Mouse (Mus musculus) left cerebral cortex, adult 2 months (tissue): Measurements from ENCODE around the gene Tbr1. TPM values are rescaled to one million over a fixed set of nuclear protein-coding genes. Genes with fewer than 3 reads are reported as not detected.

Source experiments
- DNase-seq, 2 experiments: peaks; one replicate each; pipeline ENCODE4 v3.0.0; 2021 to 2022; ENCODE audit warnings: low spot score in 2 of 2, mixed read lengths in 1 of 2; ENCODE audit errors: extremely low spot score in 1 of 2
- H3K27ac ChIP-seq: fragments of 200-600 bp; 2 replicates; pipeline ENCODE4 v1.8.1; 2022
- H3K4me3 ChIP-seq: fragments of 200-600 bp; 2 replicates; pipeline ENCODE4 v1.8.1; 2022
- CTCF ChIP-seq: fragments of 200-600 bp; IDR thresholded peaks from 2 replicates; pipeline ENCODE4 v1.8.1; 2022; ENCODE audit warnings: antibody characterized with exemption, mild to moderate bottlenecking, moderate library complexity
- intact Hi-C: fragments of 180-260 bp; cut with DNase I; formaldehyde crosslinking; loops from one replicate; pipeline ENCODE4 v1.15.1; 2025
- microRNA-seq, 2 experiments: library from miRNA; unstranded; fragments of <30 nt; microRNA quantifications; one replicate each; pipeline ENCODE4 v1.2.0; 2021
- total RNA-seq, 2 experiments: library from RNA; stranded (reverse); gene quantifications; 2 replicates each; pipeline ENCODE4 v1.2.3; 2021

Tbr1 gene
- total RNA-seq, 2 experiments from 2014 or later, result 116 to 131 TPM

GRCm38 (mm10) chr2:61813106-61813505, 10.4 kb downstream of the Tbr1 start:
- peak overlapping the region; percentile 87 for H3K27ac ChIP-seq
- no peak for DNase-seq

DNA sequence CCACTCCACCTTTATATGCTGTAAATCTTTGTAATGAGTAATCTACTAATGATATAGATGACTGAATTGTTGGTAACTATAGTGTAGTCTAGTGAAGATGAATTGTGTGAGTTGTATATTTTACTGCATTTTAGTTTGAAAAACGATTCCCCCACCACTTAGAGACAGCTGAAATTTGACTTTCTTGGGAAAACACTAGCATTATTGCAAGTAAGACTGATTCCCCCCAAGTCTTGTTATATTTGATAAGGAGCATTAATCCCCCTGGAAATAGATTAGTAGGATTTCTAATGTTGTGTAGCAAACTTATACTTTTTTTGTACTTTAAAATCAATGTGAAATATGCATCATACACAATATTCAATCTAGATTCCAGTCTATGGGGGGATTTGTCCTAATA, 10.8 kb downstream of the Tbr1 start:
- peak overlapping the region; percentile 50 for H3K4me3 ChIP-seq
- no peak for DNase-seq
- TF ChIP-seq CTCF, result no peak
- H3K27ac ChIP-seq, result peak overlapping the region; percentile 87
- intact Hi-C loops, result loop anchor here (5.0 kb wide), 2 partner anchors 644 to 699 kb away; no protein-coding TSS in a partner anchor

More at GRCm38 (mm10) chr2:61813106-61813505, 10.4 kb downstream of the Tbr1 start:
- H3K4me3 ChIP-seq, result peak overlapping the region; percentile 50
- no peak for TF ChIP-seq CTCF
- intact Hi-C loops, result loop anchor here (5.0 kb wide), 2 partner anchors 644 to 699 kb away; no protein-coding TSS in a partner anchor

DNA sequence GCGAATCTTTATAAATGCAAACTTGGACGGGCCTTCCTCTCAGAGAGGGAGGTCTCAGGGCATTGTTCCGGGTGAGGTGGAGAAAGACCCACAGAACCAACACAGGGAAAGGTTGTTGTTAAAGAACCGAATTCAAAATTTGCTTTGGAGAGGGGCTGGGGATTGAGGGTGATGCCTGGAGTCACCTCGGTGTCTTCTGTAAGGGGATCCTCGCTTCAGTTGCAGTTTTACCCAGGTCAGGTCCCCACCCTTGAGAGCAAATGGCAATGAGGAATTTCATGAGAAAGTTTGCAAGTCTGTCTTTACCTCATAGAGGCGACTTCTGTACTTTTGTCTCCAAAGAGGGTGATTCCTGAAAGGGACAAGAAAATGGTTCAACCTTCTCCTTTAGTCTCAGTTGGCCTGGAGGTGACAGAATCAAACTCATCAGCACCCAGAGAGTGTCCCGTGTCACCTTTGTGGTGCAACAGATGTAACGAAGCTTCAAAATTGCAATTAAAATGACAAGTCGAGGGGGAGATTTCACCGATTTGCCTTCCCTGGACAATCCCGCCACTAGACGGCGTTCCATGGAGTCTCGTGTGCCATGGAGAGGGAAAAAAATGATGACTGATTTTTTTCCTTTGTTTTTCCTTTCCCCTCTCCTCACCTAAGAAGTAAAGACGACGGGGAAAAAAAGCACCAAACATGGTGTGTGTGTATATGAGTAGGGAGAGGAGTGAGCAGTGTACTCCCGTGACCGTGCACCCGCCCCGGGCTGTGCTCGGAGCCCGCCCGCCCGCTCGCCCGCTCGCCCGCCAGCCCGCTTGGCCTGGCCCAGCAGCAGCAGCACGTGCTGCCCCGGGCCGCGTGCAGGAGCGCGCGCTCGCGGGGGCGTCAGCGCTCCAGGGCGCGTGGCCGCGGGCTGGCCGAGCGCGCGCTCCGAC, 12.1 kb downstream of the Tbr1 start:
- intact Hi-C loops, result loop anchor here (2.0 to 5.0 kb wide), 3 partner anchors 642 to 814 kb away; no protein-coding TSS in a partner anchor
- Histone ChIP-seq H3K4me3 (peak overlapping the region; percentile 34), H3K27ac (peak overlapping the region; percentile 87)
- peak; percentile 59 for TF ChIP-seq CTCF
- peak; percentile 35 to 57 for DNase-seq

DNA sequence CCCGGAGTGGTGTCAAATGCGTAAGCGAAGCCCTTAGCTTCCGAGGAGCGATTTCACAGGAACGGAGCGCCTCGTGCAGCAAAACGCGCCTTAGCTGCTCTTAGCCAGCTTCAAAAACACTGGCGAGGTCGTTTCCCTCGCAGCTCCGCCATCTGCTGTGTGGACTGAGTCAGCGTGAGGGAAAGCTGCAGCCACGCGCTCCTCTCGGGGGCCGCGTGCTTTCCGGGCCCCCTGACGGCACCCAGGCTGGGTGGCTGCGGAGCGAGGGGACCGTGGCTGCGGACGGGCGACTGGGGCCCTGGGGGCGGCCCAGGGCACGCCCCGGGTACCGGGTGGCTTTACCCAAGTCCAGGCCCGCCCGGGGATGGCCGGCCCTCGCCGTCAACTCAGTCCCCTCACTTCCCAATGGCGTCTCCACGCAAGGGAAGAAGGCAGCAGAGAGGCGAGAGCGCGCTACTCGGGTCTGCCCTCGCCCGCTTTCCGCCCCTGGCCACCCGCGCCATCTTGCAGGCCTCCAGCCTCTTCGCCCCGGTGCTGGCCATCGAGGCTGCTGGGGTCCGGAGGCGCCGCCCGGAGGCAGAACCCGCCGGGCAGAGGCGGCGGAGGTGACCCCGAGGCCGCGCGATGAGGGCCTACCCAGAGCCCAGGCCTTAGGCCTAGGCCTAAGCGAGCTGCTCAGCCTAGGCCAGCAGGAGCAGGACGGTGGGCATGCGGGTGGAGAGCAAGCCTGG, 13.0 kb downstream of the Tbr1 start:
- intact Hi-C loops, result loop anchor here (2.0 kb wide), 2 partner anchors 479 to 813 kb away; no protein-coding TSS in a partner anchor
- peak overlapping the region; percentile 84 for H3K27ac ChIP-seq
- peak; percentile 45 to 61 for DNase-seq
- peak overlapping the region; percentile 35 for H3K4me3 ChIP-seq
- no peak for TF ChIP-seq CTCF

GRCm38 (mm10) chr2:61818197-61818596, 15.5 kb downstream of the Tbr1 start:
- no peak for TF ChIP-seq CTCF
- Histone ChIP-seq H3K27ac (peak overlapping the region; percentile 58), H3K4me3 (no peak overlapping the region)
- intact Hi-C loops, result loop anchor here (2.0 kb wide), 1 partner anchor 149 kb away; no protein-coding TSS in a partner anchor
- no peak for DNase-seq

GRCm38 (mm10) chr2:61820203-61820602, 17.5 kb downstream of the Tbr1 start:
- intact Hi-C loops, result no loop called here
- no peak overlapping the region for H3K27ac ChIP-seq
- no peak for DNase-seq
- no peak for TF ChIP-seq CTCF
- H3K4me3 ChIP-seq, result no peak overlapping the region

DNA sequence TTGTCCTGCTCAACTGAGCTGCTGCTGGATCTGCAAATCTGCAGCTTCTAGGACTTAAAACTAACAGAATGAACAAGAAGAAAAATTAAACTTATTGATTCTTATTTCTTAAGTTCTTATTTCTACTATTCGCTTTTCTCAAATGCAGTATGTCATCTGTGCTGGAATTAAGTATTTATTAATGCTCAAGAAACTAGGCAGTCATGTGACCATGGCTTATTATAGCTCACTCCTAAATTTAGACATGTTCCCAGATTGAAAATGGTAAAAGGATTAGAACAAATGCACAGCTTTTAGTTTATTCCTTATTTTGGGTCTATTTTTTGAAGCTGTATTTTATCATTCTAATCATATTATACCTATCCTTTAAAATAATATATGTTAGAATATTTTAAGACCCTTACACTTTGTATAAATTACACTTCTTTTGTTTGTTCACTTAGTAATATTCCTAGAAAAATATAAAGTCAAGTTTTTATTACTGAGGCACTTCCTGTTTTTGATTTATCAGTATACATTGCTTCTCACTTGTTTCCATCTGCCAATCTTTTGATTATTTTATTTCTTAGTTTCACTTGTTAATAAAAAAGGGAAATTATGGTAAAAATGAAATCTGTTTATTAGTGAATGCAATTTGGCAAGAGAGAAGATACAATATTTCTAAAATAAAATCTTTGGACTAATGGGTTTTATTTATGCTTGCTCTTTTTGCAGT, 20.9 kb downstream of the Tbr1 start:
- no peak for DNase-seq
- no peak for TF ChIP-seq CTCF
- intact Hi-C loops, result no loop called here
- H3K27ac ChIP-seq, result no peak overlapping the region
- no peak overlapping the region for H3K4me3 ChIP-seq

GRCm38 (mm10) chr2:61837243-61837806, 34.6 kb downstream of the Tbr1 start:
- no peak for DNase-seq
- intact Hi-C loops, result no loop called here
- TF ChIP-seq CTCF, result no peak

More at GRCm38 (mm10) chr2:61837243-61837806, 34.6 kb downstream of the Tbr1 start:
- H3K27ac ChIP-seq, result no peak overlapping the region
- H3K4me3 ChIP-seq, result no peak overlapping the region

Small RNA genes lying within 50 kb of the gene (microRNA-seq; reads per million reads assigned to microRNA genes)
- gene Gm22403, result 0 reads per million in 2 experiments

Other genes starting within 250 kb of the Tbr1 start
- gene Tank, start 224.3 kb upstream of the Tbr1 start, total RNA-seq, result 10 to 100 TPM; 26.2 to 32.1 TPM
- 100 to 1,000 TPM in 1 of 2 experiments, 10 to 100 TPM in 1; 96.3 to 110 TPM for gene Psmd14, start 91.2 kb upstream of the Tbr1 start, total RNA-seq
- gene Slc4a10, start 243.5 kb downstream of the Tbr1 start, total RNA-seq, result 100 to 1,000 TPM; 201 to 243 TPM